Mouse (Mus musculus): ENCODE data around the gene Folr1. TPM values are rescaled to one million over a fixed set of nuclear protein-coding genes. Genes with fewer than 3 reads are reported as not detected.

The Folr1 gene
- under 1 TPM; 0.67 to 0.77 TPM for total RNA-seq (2021)
- long read RNA-seq, experiment 1, partial matches to known transcripts, result 2 of 3 reads
- long read RNA-seq, experiment 1, other reads (novel, unspliced or antisense), result 1 of 3 reads
- long read RNA-seq, experiment 2, partial matches to known transcripts, result 4 of 6 reads
- long read RNA-seq, experiment 2, other reads (novel, unspliced or antisense), result 2 of 6 reads

GRCm38 (mm10) chr7:101870629-101871028, at the start of gene Folr1:
TSS of gene Folr1 (minus strand) at chr7:101870788.
- no peak for DNase-seq

- DNase-seq, result no peak
Measured at GRCm38 (mm10) chr7:101918071-101918470, 47.5 kb upstream of the Folr1 start.

- no peak for DNase-seq
Measured at GRCm38 (mm10) chr7:101911982-101912381, 41.4 kb upstream of the Folr1 start.

GRCm38 (mm10) chr7:101910138-101910537, 39.5 kb upstream of the Folr1 start:
- DNase-seq, result peak; percentile 76

GRCm38 (mm10) chr7:101908367-101908766, 37.8 kb upstream of the Folr1 start:
- DNase-seq, result peak; percentile 58

- no peak for DNase-seq
Measured at GRCm38 (mm10) chr7:101906696-101907095, 36.1 kb upstream of the Folr1 start.

GRCm38 (mm10) chr7:101906287-101906681, 35.7 kb upstream of the Folr1 start, which contains the start of gene Tomt:
TSS of gene Tomt (minus strand) at chr7:101906359.
- no peak for DNase-seq

GRCm38 (mm10) chr7:101905561-101906286, 35.1 kb upstream of the Folr1 start, which contains the start of gene Lamtor1:
TSS of gene Lamtor1 (plus strand) at chr7:101905904.
- peak; percentile 99 for DNase-seq

GRCm38 (mm10) chr7:101902846-101903245, 32.3 kb upstream of the Folr1 start:
- no peak for DNase-seq

GRCm38 (mm10) chr7:101901969-101902368, 31.4 kb upstream of the Folr1 start:
- no peak for DNase-seq

- DNase-seq, result no peak
Measured at GRCm38 (mm10) chr7:101900331-101901097, 29.9 kb upstream of the Folr1 start.

- DNase-seq, result peak; percentile 95
Measured at GRCm38 (mm10) chr7:101896104-101897066, 25.8 kb upstream of the Folr1 start.

- DNase-seq, result no peak
Measured at GRCm38 (mm10) chr7:101895695-101896094, 25.1 kb upstream of the Folr1 start.

- DNase-seq, result no peak
Measured at GRCm38 (mm10) chr7:101888460-101888859, 17.9 kb upstream of the Folr1 start.

- no peak for DNase-seq
Measured at GRCm38 (mm10) chr7:101886274-101886673, 15.7 kb upstream of the Folr1 start.

GRCm38 (mm10) chr7:101884160-101884559, 13.6 kb upstream of the Folr1 start:
- DNase-seq, result no peak

- DNase-seq, result no peak
Measured at GRCm38 (mm10) chr7:101882413-101883154, 12.0 kb upstream of the Folr1 start.

- DNase-seq, result no peak
Measured at GRCm38 (mm10) chr7:101880855-101881254, 10.3 kb upstream of the Folr1 start.

GRCm38 (mm10) chr7:101875978-101876377, 5.4 kb upstream of the Folr1 start:
- no peak for DNase-seq

- DNase-seq, result no peak
Measured at GRCm38 (mm10) chr7:101871296-101871695, 708 bp upstream of the Folr1 start.

GRCm38 (mm10) chr7:101869163-101869500, 1.5 kb downstream of the Folr1 start:
- DNase-seq, result no peak
